Mouse (Mus musculus) lung, adult 2 months (tissue): Measurements from ENCODE around the gene Zbed5.

ENCODE experiments used
- CTCF ChIP-seq: fragments of 200-500 bp; IDR thresholded peaks from 2 replicates; pipeline ENCODE4 v1.5.1; 2011; ENCODE audit warnings: mild to moderate bottlenecking, low read length, control low read depth; ENCODE audit not compliant: insufficient read depth
- POLR2A ChIP-seq: fragments of 200-500 bp; IDR thresholded peaks from 2 replicates; pipeline ENCODE4 v1.6.1; 2011; ENCODE audit warnings: low read depth, mild to moderate bottlenecking, control low read depth, low read length, borderline replicate concordance; ENCODE audit errors: extremely low read depth

DNA sequence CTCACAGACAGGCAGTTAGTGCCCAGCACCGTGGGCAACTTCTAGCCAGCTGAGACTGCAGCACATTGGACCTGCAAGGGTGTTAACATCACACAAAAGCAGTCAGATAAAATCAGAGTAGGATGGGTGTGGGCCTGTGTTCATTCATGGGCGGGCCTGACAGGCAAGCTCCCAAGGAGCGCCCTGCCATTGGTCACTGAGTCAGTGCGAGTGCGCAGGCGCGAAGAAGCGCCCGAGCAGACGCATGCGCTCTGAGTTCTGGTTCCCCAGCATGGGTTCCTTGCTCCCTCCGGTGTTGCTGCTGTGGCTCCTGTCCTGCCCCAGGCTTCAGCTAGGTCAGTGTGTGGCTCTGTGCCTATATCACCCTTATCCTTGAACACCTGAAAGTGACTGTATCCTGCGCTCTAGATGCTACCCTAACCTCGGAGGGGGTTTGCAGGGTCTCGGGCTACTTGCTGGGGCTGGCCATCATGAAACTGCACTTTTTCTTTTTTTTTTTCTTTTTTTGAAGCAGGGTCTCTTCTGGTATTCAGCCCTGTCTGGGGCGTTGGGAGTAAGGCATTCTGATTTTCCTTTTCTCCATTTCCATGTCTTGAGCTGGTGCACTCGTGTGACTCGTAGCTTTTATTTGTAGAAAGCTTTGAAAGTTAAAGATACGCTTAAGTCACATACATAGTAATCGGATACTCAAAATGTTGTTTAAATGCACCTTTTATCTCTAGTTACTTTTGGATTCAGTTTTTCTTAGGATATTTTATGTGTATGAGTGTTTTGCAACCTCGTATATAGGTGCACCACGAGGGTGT lies 48.6 kb upstream of the Zbed5 start, which contains the start of gene Sumf2:
- TF ChIP-seq POLR2A (peak; percentile 94; the same call in 1 of the 2 replicates), CTCF (no peak)
